Mouse (Mus musculus) small intestine, adult 2 months (tissue): ENCODE data around the gene Ttn.

Experiments used
- CTCF ChIP-seq: fragments of 200-500 bp; IDR thresholded peaks from 2 replicates; pipeline ENCODE4 v1.5.1; 2012; ENCODE audit warnings: low read depth, mild to moderate bottlenecking, control low read depth, inconsistent platforms, low read length, moderate library complexity, mixed read lengths; ENCODE audit not compliant: insufficient replicate concordance, insufficient read length; ENCODE audit errors: extremely low read depth
- POLR2A ChIP-seq: fragments of 200-500 bp; IDR thresholded peaks from 2 replicates; pipeline ENCODE4 v1.6.1; 2012; ENCODE audit warnings: low read depth, mild to moderate bottlenecking, control low read depth, inconsistent platforms, low read length, moderate library complexity

DNA sequence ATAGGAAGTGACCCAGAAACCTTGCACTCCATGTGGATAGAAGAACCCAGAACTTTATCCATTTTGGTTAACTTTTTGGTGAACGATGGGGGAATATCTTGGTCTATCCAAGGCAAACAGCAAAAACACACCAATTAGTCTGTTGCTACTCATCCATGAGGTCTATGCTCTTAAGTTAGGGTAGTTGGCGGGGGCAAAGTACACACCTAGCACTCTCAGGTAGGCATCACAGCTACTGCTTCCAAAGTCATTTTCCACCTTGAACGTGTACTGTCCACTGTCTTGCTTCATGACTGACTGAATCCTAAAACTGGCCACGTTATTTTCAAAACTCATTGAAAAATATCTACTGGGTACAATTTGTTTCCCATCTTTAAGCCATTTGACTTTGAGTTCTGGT, 87.0 kb downstream of the Ttn start:
- no peak for TF ChIP-seq CTCF
- no peak for TF ChIP-seq POLR2A
